Mouse (Mus musculus): ENCODE results near the gene Itsn2. TPM values are rescaled to one million over a fixed set of nuclear protein-coding genes. Genes with fewer than 3 reads are reported as not detected.
"Not testable (repeated sequence)": the region's sequence is repeated elsewhere in the genome, so short reads cannot be mapped to it uniquely, and the experiment has no call there.

The Itsn2 gene
- polyA plus RNA-seq, 1 experiment, result 31.3 TPM

DNA sequence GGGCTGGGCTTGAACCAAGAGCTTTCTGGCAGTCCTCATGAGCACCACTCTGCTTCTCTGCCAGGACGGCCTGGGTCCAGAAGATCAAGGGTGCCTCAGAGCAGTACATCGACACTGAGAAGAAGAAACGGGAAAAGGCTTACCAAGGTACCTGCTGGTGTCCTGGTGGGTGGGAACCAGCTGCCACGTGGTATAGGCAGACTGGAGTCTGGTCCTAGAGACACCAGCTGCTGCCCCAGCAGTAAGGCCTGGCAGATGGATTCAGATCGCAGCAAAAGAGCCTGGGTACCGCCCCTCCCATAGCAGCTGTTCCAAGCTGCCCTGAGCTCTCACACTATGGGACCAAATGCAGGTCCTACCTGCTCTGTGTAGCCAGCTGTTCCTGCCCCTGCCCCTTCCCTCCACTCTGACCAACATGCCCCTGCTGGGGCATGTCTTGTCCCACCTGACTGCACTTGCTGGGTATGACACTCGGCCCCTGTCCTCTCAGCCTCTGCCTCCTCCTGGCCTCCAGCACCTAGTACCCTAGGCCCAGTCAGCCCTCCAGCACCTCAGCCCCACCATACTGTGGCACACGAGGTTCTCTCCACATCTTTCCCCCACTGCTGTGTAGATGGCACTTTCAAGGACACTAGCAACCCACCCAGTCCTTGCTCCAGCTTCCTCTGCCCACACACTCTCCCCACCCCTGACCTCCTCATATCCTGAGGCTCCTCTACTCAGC, 116.6 kb downstream of the Itsn2 start:
- no peak for DNase-seq (ENCODE audit: low read depth)

DNA sequence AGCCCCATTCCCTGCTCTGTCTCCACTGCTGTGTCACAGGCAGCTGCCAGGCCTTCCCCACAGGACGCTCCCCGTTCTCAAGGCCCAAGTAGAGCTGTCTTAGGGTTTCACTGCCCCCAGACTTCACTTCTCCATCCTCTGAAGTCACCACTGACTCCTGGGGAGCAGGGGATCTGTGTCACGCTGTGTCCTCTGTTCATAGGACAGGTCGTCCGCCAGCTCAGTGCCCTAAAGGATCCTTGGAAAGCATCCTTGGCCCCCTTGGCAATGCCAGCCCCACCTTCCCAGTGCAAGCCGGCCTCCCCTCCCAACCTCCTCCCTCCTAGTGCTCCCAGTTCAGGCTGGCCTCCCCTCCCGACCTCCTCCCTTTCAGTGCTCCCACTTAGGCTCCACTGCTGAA, 117.5 kb downstream of the Itsn2 start:
- DNase-seq (ENCODE audit: low read depth), result no peak

DNA sequence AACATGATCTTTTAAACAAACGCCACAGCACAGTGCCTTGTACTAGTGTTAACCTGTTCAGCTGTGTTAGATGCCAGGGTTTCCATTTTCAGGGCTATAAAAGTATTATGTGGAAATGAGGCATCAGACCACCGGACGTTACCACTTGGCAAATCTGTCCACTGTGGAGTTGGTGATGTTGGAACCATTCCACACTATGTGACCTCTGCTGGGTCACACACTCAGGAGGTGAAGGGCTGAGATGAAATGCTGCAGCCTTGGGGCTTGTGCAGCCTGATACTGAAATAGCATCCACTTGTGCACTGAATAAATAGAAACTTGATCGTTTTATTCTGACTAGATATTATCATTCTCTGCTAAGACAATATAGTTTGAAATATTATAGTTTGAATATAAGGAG, 120.9 kb downstream of the Itsn2 start:
- DNase-seq (ENCODE audit: low read depth), result no peak

DNA sequence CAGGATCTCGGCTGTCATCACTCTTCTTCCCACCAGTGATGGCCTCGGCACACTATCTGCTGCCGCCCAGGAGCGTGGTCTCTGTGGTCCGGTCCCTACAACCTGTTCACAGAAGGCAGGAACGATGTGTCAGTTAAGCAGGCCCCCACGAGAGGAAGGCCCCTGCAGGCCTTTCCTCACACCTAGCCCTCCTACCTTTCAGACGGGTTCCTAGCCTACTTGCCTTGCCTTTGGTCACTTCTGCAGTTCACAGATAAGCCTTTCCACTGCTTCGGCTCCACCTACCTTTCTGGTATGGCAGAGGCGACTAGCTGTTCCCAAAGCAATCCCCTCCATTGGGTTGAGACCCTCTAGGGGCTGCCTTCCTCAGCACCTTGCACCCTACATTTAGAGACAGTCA, 123.2 kb downstream of the Itsn2 start:
- DNase-seq (ENCODE audit: low read depth), result no peak

DNA sequence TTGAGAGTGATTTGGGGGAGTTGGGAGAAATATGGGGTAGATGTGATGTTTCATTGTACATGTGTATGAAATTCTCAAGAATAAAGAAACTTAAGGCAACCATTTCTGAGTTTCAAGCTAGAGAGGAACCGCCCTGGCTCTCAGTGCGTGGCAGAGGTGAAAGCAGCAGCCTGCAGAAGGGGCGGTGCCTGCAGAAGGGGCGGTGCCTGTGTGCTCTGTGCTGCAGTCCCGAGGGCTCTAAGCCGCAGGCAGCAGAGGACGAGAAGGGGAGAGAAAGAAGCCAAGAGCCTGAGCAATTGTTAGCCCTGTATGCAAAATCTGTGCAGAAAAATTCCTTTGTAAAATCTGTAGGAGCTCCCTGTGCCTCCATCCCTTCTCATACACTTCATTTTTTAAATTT, 125.0 kb downstream of the Itsn2 start:
- DNase-seq (ENCODE audit: low read depth), result no peak

DNA sequence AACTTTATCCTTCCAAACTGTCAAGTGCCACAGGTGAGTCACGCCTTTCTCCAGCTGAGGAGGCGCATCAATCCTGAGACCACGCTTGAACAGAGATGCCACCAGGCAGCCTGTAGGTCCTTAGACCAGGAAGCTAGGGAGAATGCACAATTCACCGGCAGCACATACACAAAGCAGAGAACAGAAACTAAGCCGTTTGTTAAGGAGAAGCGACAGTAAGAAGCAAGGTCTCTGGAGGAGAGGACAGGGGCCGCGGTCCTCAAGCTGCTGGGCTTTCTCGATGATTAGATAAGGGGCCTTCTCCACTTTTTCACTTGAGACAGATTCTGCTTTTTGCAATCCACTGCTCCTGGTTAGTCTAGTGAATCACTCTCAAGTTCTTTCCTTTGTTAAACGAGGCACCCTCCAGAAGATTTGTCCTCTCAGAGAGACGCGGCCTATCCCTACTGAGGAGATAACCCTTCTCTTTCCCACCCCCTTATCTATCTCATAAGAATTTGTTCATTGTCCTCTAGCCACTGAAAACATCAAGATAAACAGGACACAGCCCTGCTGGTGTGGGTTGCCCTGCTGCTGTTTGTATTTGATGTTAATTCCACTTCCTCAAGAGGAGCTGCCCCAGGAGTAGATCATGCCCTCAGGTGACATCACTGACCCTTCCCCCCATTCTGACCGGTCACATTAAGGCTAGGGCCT, 126.8 kb downstream of the Itsn2 start:
- no peak for DNase-seq (ENCODE audit: low read depth)

DNA sequence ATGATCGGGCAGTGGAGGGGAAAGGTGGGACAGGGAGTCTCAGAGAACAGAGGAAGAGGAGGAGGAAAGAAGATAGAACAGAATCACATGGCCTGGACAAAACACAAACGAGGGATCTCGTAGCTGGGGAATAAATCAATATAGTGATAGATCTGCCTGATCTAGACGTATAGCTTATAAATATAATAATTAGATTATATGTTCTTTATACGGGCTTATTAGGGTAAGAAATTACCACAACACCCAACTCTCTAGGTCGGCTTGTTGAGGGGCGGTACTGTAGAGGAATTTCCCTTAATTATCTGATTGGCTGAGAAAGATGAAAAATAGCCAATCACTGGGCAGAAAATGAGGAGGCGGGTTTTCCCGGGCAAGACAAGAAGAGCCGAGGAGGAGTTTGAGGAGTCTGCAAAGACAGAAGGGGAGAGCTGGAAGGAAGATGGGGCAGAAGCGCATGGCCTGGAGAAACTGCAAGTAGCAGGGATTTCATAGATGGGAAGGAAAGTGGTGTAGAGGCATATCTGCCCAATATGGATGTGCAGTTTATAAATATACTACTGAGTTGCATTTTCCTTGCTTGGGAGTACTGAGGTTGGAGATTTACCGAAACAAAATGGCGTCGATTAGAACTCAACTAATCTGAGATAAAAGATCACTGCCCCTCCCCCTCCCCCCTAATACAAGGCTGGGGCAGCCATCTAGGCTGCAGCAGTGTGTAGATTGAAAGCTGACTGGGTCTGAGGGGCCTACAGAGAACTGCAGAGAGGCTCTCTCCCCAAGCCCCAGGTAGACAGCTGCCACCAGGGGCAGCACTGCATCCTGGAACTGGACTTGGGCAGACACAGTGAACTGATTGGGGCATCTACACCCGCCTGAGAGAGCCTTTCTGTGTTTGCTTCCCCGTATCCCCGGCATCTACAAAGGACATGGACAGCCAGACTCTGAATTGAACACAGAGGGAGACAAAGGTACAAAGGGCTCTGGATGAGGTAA, 127.6 kb downstream of the Itsn2 start:
- DNase-seq (ENCODE audit: low read depth), result no peak

DNA sequence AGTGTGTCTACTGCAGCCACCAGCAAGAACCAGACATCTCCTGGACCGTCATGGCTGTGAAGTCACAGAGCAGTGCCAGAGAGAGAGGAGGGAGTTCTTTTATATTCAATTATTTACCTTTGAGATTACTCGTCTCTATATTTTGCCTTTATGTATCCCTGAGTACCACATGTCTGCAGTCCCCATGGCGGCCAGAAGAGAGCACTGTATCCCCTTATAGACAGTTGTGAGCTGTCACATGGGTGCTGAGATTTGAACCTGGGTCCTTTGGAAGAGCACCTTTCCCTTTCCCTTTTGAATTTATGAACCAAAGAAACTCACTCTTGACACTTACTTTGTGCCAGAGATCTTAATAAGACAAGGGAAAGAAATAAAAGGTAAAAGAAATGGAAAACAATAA, 136.7 kb downstream of the Itsn2 start:
- DNase-seq (ENCODE audit: low read depth), result no peak

DNA sequence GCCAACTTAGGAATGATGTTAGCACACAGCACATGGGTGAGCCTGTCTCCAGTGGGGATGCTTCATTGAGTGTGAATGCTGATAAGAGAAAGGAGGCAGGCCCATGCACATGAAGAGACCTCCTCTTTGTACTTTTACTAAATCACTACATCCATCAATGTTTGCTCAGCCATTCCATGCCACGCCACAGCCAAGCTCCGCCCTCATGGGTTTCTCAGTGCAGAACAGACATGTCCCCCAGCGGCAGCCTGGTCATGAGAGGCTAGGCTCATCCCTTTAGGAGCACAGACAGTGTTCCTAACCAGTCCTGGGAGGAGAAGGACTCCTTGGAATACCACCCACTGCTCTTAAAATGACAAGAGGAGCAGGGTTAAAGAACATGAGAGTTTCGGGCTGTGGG, 139.2 kb downstream of the Itsn2 start:
- DNase-seq (ENCODE audit: low read depth), result no peak

DNA sequence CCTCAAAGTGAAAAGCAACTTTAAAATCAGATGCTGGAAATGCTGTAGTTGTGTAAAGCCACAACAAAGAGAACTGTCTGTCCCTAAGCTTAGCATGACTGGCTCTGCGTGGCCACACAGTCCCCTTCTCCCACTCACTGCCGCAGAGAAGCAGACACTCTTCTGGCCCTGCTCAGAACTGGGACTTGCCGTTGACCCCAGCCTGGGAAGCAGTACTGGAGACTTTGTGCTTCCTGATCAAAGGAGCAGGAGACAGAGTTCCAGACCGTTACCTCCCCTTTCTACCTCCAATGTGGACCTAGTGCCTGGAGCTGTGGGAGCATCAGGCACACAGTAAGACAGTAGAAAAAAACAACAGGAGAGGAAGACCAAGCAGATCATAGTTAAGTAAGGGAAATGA, 139.9 kb downstream of the Itsn2 start:
- no peak for DNase-seq (ENCODE audit: low read depth)

DNA sequence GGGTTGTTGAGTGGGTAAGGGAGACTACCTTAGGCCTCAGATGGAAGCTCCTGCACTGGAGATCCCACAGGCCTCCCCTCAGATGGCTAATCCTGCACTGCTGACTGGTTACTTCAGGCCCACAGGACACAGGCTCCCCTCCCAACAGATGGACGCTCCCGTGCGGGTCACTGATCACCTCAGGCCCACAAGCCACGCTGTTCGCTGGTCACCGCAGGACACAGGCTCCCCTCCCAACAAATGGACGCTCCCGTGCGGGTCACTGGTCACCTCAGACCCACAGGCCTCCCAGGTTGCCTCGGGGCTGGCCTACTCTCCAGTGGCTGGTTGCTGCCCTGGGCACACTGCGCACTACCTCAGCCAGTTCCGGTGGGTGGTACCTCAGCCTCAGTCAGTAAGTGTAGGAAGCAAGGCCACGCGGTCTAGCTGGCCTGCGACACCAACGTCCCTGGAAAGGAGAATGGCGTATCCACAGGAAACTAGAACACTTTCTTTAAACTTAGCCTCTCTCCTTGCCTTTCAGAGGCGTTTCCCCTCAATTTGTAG, 145.7 kb downstream of the Itsn2 start, which contains the start of gene Fam228a:
Gene Fam228a (minus strand): TSS at position 400 of the 546 bp plus-strand sequence.
- DNase-seq (ENCODE audit: low read depth), result no peak

DNA sequence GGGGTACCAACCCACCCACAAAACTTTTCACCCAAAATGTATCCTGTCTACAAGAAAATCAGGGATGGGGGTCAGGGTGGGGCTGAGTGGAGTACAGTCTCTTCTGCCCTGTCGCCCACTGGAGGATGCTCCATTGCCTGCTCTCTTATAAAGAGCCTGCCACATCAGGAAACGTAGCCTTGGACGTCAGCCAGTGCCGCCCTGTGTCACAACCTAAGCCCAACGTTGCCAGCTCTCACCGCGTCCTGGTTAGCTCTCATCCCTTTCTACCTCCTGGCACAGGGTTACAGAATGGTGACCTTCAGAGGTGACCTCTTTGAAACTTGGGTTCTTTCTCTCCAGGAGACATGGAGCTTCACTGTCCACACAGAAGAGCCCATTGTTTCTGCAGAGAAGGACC, 148.4 kb downstream of the Itsn2 start:
- peak; percentile 2 for DNase-seq (ENCODE audit: low read depth)

DNA sequence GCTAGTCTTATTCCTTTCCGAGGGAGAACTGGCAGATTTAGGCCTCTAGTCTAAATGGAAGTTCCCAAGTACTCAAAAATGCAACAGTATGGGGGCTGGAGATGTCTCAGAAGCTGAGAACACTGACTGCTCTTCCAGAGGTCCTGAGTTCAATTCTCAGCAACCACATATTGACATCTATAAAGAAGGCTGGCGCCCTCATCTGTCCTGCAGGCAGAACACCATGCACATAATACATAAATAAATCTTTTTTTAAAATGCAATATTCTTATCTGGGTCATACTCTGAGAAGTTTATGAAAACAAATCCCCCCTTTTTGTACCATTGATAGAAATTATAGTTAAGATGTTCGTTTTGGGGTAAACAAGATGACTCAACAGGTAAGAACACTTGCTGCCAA, 149.7 kb downstream of the Itsn2 start:
- DNase-seq (ENCODE audit: low read depth), result no peak

DNA sequence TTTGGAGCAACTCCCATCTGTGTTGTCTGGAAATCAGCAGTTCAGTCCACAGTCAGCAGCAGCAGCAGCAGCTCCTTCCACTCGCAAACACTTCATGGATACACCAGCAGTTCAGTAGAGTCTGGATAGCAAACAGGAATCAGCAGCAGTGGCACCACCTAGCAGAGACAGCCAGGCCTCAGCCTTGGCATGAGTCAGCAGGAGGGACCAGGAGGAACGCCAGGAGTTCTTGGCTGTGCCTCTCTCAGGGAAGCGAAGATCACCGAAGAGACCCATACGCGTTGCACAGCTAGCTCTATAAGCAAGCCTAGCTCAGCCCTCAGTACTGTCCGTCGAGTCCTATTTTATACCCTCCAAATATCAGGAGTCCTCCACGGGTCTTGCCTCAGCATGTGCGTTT, 152.0 kb downstream of the Itsn2 start:
- DNase-seq (ENCODE audit: low read depth), result no peak

DNA sequence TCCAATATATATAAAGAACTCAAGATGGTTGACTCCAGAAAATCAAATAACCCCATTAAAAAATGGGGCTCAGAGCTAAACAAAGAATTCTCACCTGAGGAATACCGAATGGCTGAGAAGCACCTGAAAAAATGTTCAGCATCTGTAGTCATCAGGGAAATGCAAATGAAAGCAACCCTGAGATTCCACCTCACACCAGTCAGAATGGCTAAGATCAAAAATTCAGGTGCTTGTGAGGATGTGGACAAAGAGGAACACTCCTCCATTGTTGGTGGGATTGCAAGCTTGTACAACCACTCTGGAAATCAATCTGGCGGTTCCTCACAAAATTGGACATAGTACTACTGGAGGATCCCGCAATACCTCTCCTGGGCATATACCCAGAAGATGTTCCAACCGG, 162.0 kb downstream of the Itsn2 start:
- DNase-seq (ENCODE audit: low read depth), result not testable (repeated sequence)

DNA sequence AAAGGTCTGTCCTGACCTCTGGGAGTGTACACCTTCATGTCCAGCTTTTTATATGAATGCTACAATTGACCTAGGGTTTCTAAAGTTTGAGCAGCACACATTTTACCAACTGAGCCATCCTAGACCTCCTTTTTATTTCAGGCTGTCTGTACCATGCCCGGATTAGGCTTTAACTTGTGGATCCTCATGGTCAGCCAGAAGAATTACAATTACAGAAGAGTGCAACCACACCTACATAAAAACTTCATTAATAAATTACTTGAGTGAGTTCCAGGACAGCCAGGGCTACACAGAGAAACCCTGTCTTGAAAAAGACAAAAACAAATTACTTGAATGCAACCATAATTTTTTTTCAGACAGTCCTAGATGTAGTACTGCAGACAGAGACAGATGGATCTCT, 164.6 kb downstream of the Itsn2 start:
- DNase-seq (ENCODE audit: low read depth), result no peak

Other genes starting within 250 kb of the Itsn2 start
- 30.8 and 31.5 TPM in 2 replicates for gene Ncoa1, start 115.5 kb upstream of the Itsn2 start, polyA plus RNA-seq (2012; rRNA removed)
- gene Gm3625, start 289 bp downstream of the Itsn2 start, polyA plus RNA-seq (2012; rRNA removed), result not detected in 2 replicates
- gene Fam228a, start 145.8 kb downstream of the Itsn2 start, polyA plus RNA-seq (2012; rRNA removed), result 0.54 and 0.69 TPM in 2 replicates
- 1.0 and 2.1 TPM in 2 replicates for gene Pfn4, start 176.4 kb downstream of the Itsn2 start, polyA plus RNA-seq (2012; rRNA removed)
- gene Fam228b, start 176.6 kb downstream of the Itsn2 start, polyA plus RNA-seq (2012; rRNA removed), result 1.4 TPM in 2 replicates
- 57.7 and 74.4 TPM in 2 replicates for gene Sf3b6, start 224.9 kb downstream of the Itsn2 start, polyA plus RNA-seq (2012; rRNA removed)
- 13.0 and 16.6 TPM in 2 replicates for gene Fkbp1b, start 249.0 kb downstream of the Itsn2 start, polyA plus RNA-seq (2012; rRNA removed)